Mouse (Mus musculus): ENCODE measurements around the gene R3hdm2. TPM values are rescaled to one million over a fixed set of nuclear protein-coding genes. Genes with fewer than 3 reads are reported as not detected.

R3hdm2 gene
- polyA plus RNA-seq, 1 experiment = 31.0 TPM

- Histone ChIP-seq H3K27me3 (ENCODE audit: control insufficient read depth, insufficient read depth, insufficient read length) (no peaks in the 10 kb centered on the region), H3K36me3 (ENCODE audit: control insufficient read depth, insufficient read depth) (no peaks in the 10 kb centered on the region), H3K79me2 (ENCODE audit: control insufficient read depth, insufficient read depth) (no peaks in the 10 kb centered on the region), H3K4me3 (ENCODE audit: insufficient read depth, poor library complexity, severe bottlenecking) (no peak overlapping the region), H3K79me3 (ENCODE audit: low read depth) (no peaks in the 10 kb centered on the region), H3ac (ENCODE audit: control insufficient read depth, insufficient read length, low read depth) (no peak overlapping the region)
- peak; percentile 26 for TF ChIP-seq USF1 (IDR thresholded peaks at IDR 0.05; ENCODE audit: low read depth)
- TF ChIP-seq FOSL1 (IDR thresholded peaks at IDR 0.05; ENCODE audit: insufficient read depth, low read length, poor library complexity, severe bottlenecking) = no peak
- TF ChIP-seq CEBPB (IDR thresholded peaks at IDR 0.05; ENCODE audit: low read depth) = no peak
These were observed 37.1 kb upstream of the R3hdm2 start for GRCm38 (mm10) chr10:127343029-127343428.

- Histone ChIP-seq H3K27me3 (ENCODE audit: control insufficient read depth, insufficient read depth, insufficient read length) (no peaks in the 10 kb centered on the region), H3ac (ENCODE audit: control insufficient read depth, insufficient read length, low read depth) (no peak overlapping the region), H3K4me3 (ENCODE audit: insufficient read depth, poor library complexity, severe bottlenecking) (no peak overlapping the region), H3K79me2 (ENCODE audit: control insufficient read depth, insufficient read depth) (no peaks in the 10 kb centered on the region), H3K79me3 (ENCODE audit: low read depth) (no peaks in the 10 kb centered on the region), H3K36me3 (ENCODE audit: control insufficient read depth, insufficient read depth) (no peaks in the 10 kb centered on the region)
- TF ChIP-seq MAX (IDR thresholded peaks at IDR 0.05) (no peak), USF1 (IDR thresholded peaks at IDR 0.05; ENCODE audit: low read depth) (no peak), MYOG (IDR thresholded peaks at IDR 0.05; ENCODE audit: control insufficient read depth, extremely low read depth, insufficient read length) (no peak), MYOD1 (IDR thresholded peaks at IDR 0.05; ENCODE audit: control insufficient read depth, insufficient read length, low read depth) (no peak), CEBPB (IDR thresholded peaks at IDR 0.05; ENCODE audit: low read depth) (no peak), FOSL1 (IDR thresholded peaks at IDR 0.05; ENCODE audit: insufficient read depth, low read length, poor library complexity, severe bottlenecking) (no peak), CTCF (IDR thresholded peaks at IDR 0.05; ENCODE audit: control insufficient read depth, insufficient read depth, insufficient read length) (no peak)
These were observed 34.0 kb upstream of the R3hdm2 start for GRCm38 (mm10) chr10:127346173-127346572.

- Histone ChIP-seq H3ac (ENCODE audit: control insufficient read depth, insufficient read length, low read depth) (no peak overlapping the region), H3K4me3 (ENCODE audit: insufficient read depth, poor library complexity, severe bottlenecking) (no peak overlapping the region), H3K79me3 (ENCODE audit: low read depth) (no peaks in the 10 kb centered on the region), H3K79me2 (ENCODE audit: control insufficient read depth, insufficient read depth) (no peaks in the 10 kb centered on the region), H3K36me3 (ENCODE audit: control insufficient read depth, insufficient read depth) (no peaks in the 10 kb centered on the region), H3K27me3 (ENCODE audit: control insufficient read depth, insufficient read depth, insufficient read length) (peaks cover 3% of the 10 kb centered on the region)
- TF ChIP-seq USF1 (IDR thresholded peaks at IDR 0.05; ENCODE audit: low read depth) (no peak), FOSL1 (IDR thresholded peaks at IDR 0.05; ENCODE audit: insufficient read depth, low read length, poor library complexity, severe bottlenecking) (no peak), MYOD1 (IDR thresholded peaks at IDR 0.05; ENCODE audit: control insufficient read depth, insufficient read length, low read depth) (no peak), MYOG (IDR thresholded peaks at IDR 0.05; ENCODE audit: control insufficient read depth, extremely low read depth, insufficient read length) (no peak), CTCF (IDR thresholded peaks at IDR 0.05; ENCODE audit: control insufficient read depth, insufficient read depth, insufficient read length) (no peak), CEBPB (IDR thresholded peaks at IDR 0.05; ENCODE audit: low read depth) (no peak), MAX (IDR thresholded peaks at IDR 0.05) (no peak)
These were observed 31.2 kb upstream of the R3hdm2 start for GRCm38 (mm10) chr10:127348957-127349356.

GRCm38 (mm10) chr10:127349810-127350209, 30.3 kb upstream of the R3hdm2 start:
- Histone ChIP-seq H3ac (ENCODE audit: control insufficient read depth, insufficient read length, low read depth) (no peak overlapping the region), H3K36me3 (ENCODE audit: control insufficient read depth, insufficient read depth) (no peaks in the 10 kb centered on the region)

GRCm38 (mm10) chr10:127350594-127351284, 29.4 kb upstream of the R3hdm2 start:
- H3K4me3 ChIP-seq (ENCODE audit: insufficient read depth, poor library complexity, severe bottlenecking) = no peak overlapping the region
- H3ac ChIP-seq (ENCODE audit: control insufficient read depth, insufficient read length, low read depth) = no peak overlapping the region
- H3K36me3 ChIP-seq (ENCODE audit: control insufficient read depth, insufficient read depth) = no peaks in the 10 kb centered on the region
- H3K27me3 ChIP-seq (ENCODE audit: control insufficient read depth, insufficient read depth, insufficient read length) = peaks cover 7% of the 10 kb centered on the region
- TF ChIP-seq MYOG (IDR thresholded peaks at IDR 0.05; ENCODE audit: control insufficient read depth, extremely low read depth, insufficient read length) (no peak), FOSL1 (IDR thresholded peaks at IDR 0.05; ENCODE audit: insufficient read depth, low read length, poor library complexity, severe bottlenecking) (no peak), CTCF (IDR thresholded peaks at IDR 0.05; ENCODE audit: control insufficient read depth, insufficient read depth, insufficient read length) (peak; percentile 73)
- H3K79me2 ChIP-seq (ENCODE audit: control insufficient read depth, insufficient read depth) = no peaks in the 10 kb centered on the region
- no peaks in the 10 kb centered on the region for H3K79me3 ChIP-seq (ENCODE audit: low read depth)

More at GRCm38 (mm10) chr10:127349810-127350209, 30.3 kb upstream of the R3hdm2 start:
- no peak for TF ChIP-seq FOSL1 (IDR thresholded peaks at IDR 0.05; ENCODE audit: insufficient read depth, low read length, poor library complexity, severe bottlenecking)
- Histone ChIP-seq H3K4me3 (ENCODE audit: insufficient read depth, poor library complexity, severe bottlenecking) (no peak overlapping the region), H3K79me2 (ENCODE audit: control insufficient read depth, insufficient read depth) (no peaks in the 10 kb centered on the region), H3K79me3 (ENCODE audit: low read depth) (no peaks in the 10 kb centered on the region), H3K27me3 (ENCODE audit: control insufficient read depth, insufficient read depth, insufficient read length) (peaks cover 3% of the 10 kb centered on the region)

- no peak overlapping the region for H3ac ChIP-seq (ENCODE audit: control insufficient read depth, insufficient read length, low read depth)
- H3K36me3 ChIP-seq (ENCODE audit: control insufficient read depth, insufficient read depth) = no peaks in the 10 kb centered on the region
- no peak overlapping the region for H3K4me3 ChIP-seq (ENCODE audit: insufficient read depth, poor library complexity, severe bottlenecking)
- H3K79me2 ChIP-seq (ENCODE audit: control insufficient read depth, insufficient read depth) = no peaks in the 10 kb centered on the region
- TF ChIP-seq MYOD1 (IDR thresholded peaks at IDR 0.05; ENCODE audit: control insufficient read depth, insufficient read length, low read depth) (no peak), MAX (IDR thresholded peaks at IDR 0.05) (no peak), CTCF (IDR thresholded peaks at IDR 0.05; ENCODE audit: control insufficient read depth, insufficient read depth, insufficient read length) (no peak), CEBPB (IDR thresholded peaks at IDR 0.05; ENCODE audit: low read depth) (no peak), MYOG (IDR thresholded peaks at IDR 0.05; ENCODE audit: control insufficient read depth, extremely low read depth, insufficient read length) (no peak), USF1 (IDR thresholded peaks at IDR 0.05; ENCODE audit: low read depth) (no peak), FOSL1 (IDR thresholded peaks at IDR 0.05; ENCODE audit: insufficient read depth, low read length, poor library complexity, severe bottlenecking) (no peak)
- H3K79me3 ChIP-seq (ENCODE audit: low read depth) = no peaks in the 10 kb centered on the region
- peaks cover 12% of the 10 kb centered on the region for H3K27me3 ChIP-seq (ENCODE audit: control insufficient read depth, insufficient read depth, insufficient read length)
These were observed 28.9 kb upstream of the R3hdm2 start for GRCm38 (mm10) chr10:127351285-127351595.

All from C2C12 (cell line).